Mouse (Mus musculus) neural tube, embryonic 15.5 days (tissue): ENCODE results near the gene Krtap29-1. TPM values are rescaled to one million over a fixed set of nuclear protein-coding genes. Genes with fewer than 3 reads are reported as not detected.

Experiments used
- ATAC-seq: fragments of 200-750 bp; cut with Nextera tagmentation; 2 replicates; pipeline ENCODE4 v1.8.0; 2017; ENCODE audit warnings: mild to moderate bottlenecking, moderate TSS enrichment, moderate library complexity; ENCODE audit not compliant: low FRiP score
- H3K27ac ChIP-seq: fragments of 300-500 bp; sonication (generic); replicated peaks from 2 replicates; pipeline ENCODE4 v1.5.1; 2015; ENCODE audit warnings: mild to moderate bottlenecking, inconsistent platforms
- H3K27me3 ChIP-seq: fragments of 300-500 bp; sonication (generic); replicated peaks from 2 replicates; pipeline ENCODE4 v1.6.1; 2015; ENCODE audit warnings: inconsistent platforms
- H3K36me3 ChIP-seq: fragments of 300-500 bp; sonication (generic); 2 replicates; pipeline ENCODE4 v1.6.1; 2015; ENCODE audit warnings: inconsistent platforms
- H3K4me1 ChIP-seq: fragments of 300-500 bp; sonication (generic); 2 replicates; pipeline ENCODE4 v1.6.1; 2015; ENCODE audit warnings: inconsistent platforms
- H3K4me2 ChIP-seq: fragments of 300-500 bp; sonication (generic); 2 replicates; pipeline ENCODE4 v1.6.1; 2015; ENCODE audit warnings: inconsistent platforms, mild to moderate bottlenecking, moderate library complexity
- H3K4me3 ChIP-seq: fragments of 300-500 bp; sonication (generic); replicated peaks from 2 replicates; pipeline ENCODE4 v1.5.1; 2015; ENCODE audit warnings: mild to moderate bottlenecking, inconsistent platforms
- H3K9ac ChIP-seq: fragments of 300-500 bp; sonication (generic); replicated peaks from 2 replicates; pipeline ENCODE4 v1.6.1; 2015; ENCODE audit warnings: mild to moderate bottlenecking, inconsistent platforms
- H3K9me3 ChIP-seq: fragments of 300-500 bp; sonication (generic); replicated peaks from 2 replicates; pipeline ENCODE4 v1.6.1; 2016; ENCODE audit warnings: inconsistent platforms
- WGBS: fragments of 180-500 bp; shearing (Covaris S2); methylation state at CpG from one replicate; pipeline ENCODE4 v1.1.7; 2015; ENCODE audit warnings: mixed read lengths; 5-methylcytosine and 5-hydroxymethylcytosine counted together
- polyA plus RNA-seq: library from polyadenylated mRNA; unstranded; fragments of >200 nt; fragmentation: Nextera tagmentation; extraction: Ambion mirVana; gene quantifications from 2 replicates; pipeline ENCODE4 v1.2.1, GENCODE M21; 2015

The Krtap29-1 gene
- polyA plus RNA-seq, 1 experiment from 2014 or later = not detected

DNA sequence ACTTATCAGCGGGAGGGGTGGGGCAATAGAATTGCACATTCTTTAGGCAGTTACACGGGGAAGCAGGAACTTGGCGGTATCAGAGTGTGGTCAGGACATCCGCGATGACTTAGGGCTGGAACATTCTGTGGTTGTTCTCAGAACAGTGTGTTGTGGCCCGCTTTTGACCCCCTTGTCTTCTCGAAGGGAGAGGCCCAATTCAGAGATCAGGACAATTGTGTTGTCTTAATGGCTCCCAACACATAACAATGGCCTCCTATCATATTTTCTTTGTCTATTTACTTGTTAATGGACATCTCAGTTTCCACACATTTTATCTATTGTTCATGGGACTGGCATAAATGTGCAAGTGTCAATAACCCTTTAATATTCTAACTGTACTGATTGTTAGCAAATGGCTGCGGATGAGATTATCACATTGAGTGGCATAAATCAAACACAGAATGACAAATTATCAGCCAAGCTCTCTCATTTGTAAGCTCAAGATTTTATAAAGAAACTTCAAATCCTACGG is 41.0 kb downstream of the Krtap29-1 start:
- 82% methylated on average over 9 of the region's 9 CpGs for WGBS
- Histone ChIP-seq H3K27ac (no peak overlapping the region), H3K4me1 (no peaks in the 10 kb centered on the region), H3K4me2 (no peak overlapping the region), H3K4me3 (no peak overlapping the region), H3K27me3 (no peaks in the 10 kb centered on the region), H3K36me3 (no peaks in the 10 kb centered on the region), H3K9ac (no peak overlapping the region), H3K9me3 (no peaks in the 10 kb centered on the region)
- no peak for ATAC-seq

GRCm38 (mm10) chr11:99935991-99936390 is 42.9 kb downstream of the Krtap29-1 start, which contains the start of gene Krtap31-2:
TSS of gene Krtap31-2 (plus strand) at chr11:99936291.
- Histone ChIP-seq H3K4me2 (no peak within 1 kb of the TSS), H3K36me3 (no peaks in the 10 kb centered on the region), H3K9ac (no peak within 1 kb of the TSS), H3K27me3 (no peaks in the 10 kb centered on the region), H3K9me3 (no peaks in the 10 kb centered on the region), H3K4me3 (no peak within 1 kb of the TSS), H3K27ac (no peak within 1 kb of the TSS), H3K4me1 (no peaks in the 10 kb centered on the region)
- no peak for ATAC-seq
- 93% methylated on average over 1 of the region's 1 CpGs for WGBS

Other genes starting within 250 kb of the Krtap29-1 start
- not detected in 2 replicates for gene Gm14180, start 244.8 kb downstream of the Krtap29-1 start, polyA plus RNA-seq
- not detected in 2 replicates for gene Gm11595, start 206.1 kb downstream of the Krtap29-1 start, polyA plus RNA-seq
- not detected in 2 replicates for gene Krtap4-8, start 198.3 kb downstream of the Krtap29-1 start, polyA plus RNA-seq
- gene Krtap4-9, start 193.9 kb downstream of the Krtap29-1 start, polyA plus RNA-seq = not detected in 2 replicates
- not detected in 2 replicates for gene Gm11596, start 185.6 kb downstream of the Krtap29-1 start, polyA plus RNA-seq
- gene Gm11569, start 180.1 kb downstream of the Krtap29-1 start, polyA plus RNA-seq = not detected in 2 replicates
- not detected in 2 replicates for gene Gm11554, start 174.6 kb downstream of the Krtap29-1 start, polyA plus RNA-seq
- not detected in 2 replicates for gene Krtap4-13, start 169.2 kb downstream of the Krtap29-1 start, polyA plus RNA-seq
- not detected in 2 replicates for gene Gm11564, start 163.4 kb downstream of the Krtap29-1 start, polyA plus RNA-seq
- gene 2300003K06Rik, start 141.0 kb downstream of the Krtap29-1 start, polyA plus RNA-seq = not detected in 2 replicates
- gene Krtap4-16, start 127.4 kb downstream of the Krtap29-1 start, polyA plus RNA-seq = not detected in 2 replicates
- not detected in 2 replicates for gene Gm11568, start 121.1 kb downstream of the Krtap29-1 start, polyA plus RNA-seq
- not detected in 2 replicates for gene Gm11559, start 114.6 kb downstream of the Krtap29-1 start, polyA plus RNA-seq
- not detected in 2 replicates for gene Krtap9-1, start 105.7 kb downstream of the Krtap29-1 start, polyA plus RNA-seq
- gene Gm11567, start 99.9 kb downstream of the Krtap29-1 start, polyA plus RNA-seq = not detected in 2 replicates
- gene Krtap31-1, start 71.1 kb downstream of the Krtap29-1 start, polyA plus RNA-seq = not detected in 2 replicates
- not detected in 2 replicates for gene Gm11565, start 64.3 kb downstream of the Krtap29-1 start, polyA plus RNA-seq
- not detected in 2 replicates for gene Krtap31-2, start 42.8 kb downstream of the Krtap29-1 start, polyA plus RNA-seq
- gene Krtap9-5, start 30.6 kb downstream of the Krtap29-1 start, polyA plus RNA-seq = not detected in 2 replicates
- 0.13 and 0.23 TPM in 2 replicates for gene Krtap16-1, start 7.5 kb upstream of the Krtap29-1 start, polyA plus RNA-seq
- gene Krtap17-1, start 14.9 kb upstream of the Krtap29-1 start, polyA plus RNA-seq = 0.69 and 1.00 TPM in 2 replicates
- not detected in 2 replicates for gene Krt33a, start 37.2 kb upstream of the Krtap29-1 start, polyA plus RNA-seq
- gene Krt33b, start 50.8 kb upstream of the Krtap29-1 start, polyA plus RNA-seq = 0.11 TPM in 1 of 2 replicates, not detected in the other
- not detected in 2 replicates for gene Krt34, start 62.5 kb upstream of the Krtap29-1 start, polyA plus RNA-seq
- gene Krt31, start 71.5 kb upstream of the Krtap29-1 start, polyA plus RNA-seq = not detected in 2 replicates
- not detected in 2 replicates for gene Krt32, start 109.2 kb upstream of the Krtap29-1 start, polyA plus RNA-seq
- 0.09 TPM in 1 of 2 replicates, not detected in the other for gene Krt35, start 117.2 kb upstream of the Krtap29-1 start, polyA plus RNA-seq
- 0.14 TPM in 1 of 2 replicates, not detected in the other for gene Krt36, start 126.6 kb upstream of the Krtap29-1 start, polyA plus RNA-seq
- gene Krt13, start 142.5 kb upstream of the Krtap29-1 start, polyA plus RNA-seq = 0.24 and 0.37 TPM in 2 replicates
- 3.9 and 4.1 TPM in 2 replicates for gene Krt15, start 156.9 kb upstream of the Krtap29-1 start, polyA plus RNA-seq
- 4.5 and 57.6 TPM in 2 replicates for gene Krt19, start 169.6 kb upstream of the Krtap29-1 start, polyA plus RNA-seq
- gene Krt9, start 214.2 kb upstream of the Krtap29-1 start, polyA plus RNA-seq = 0.06 and 0.08 TPM in 2 replicates
- 1.7 and 6.3 TPM in 2 replicates for gene Krt14, start 228.5 kb upstream of the Krtap29-1 start, polyA plus RNA-seq